Mouse (Mus musculus): ENCODE results near the gene Pappa.

- no peak for TF ChIP-seq CTCF (conservative IDR thresholded peaks at IDR 0.05; ENCODE audit: low read length)
- TF ChIP-seq NANOG (IDR thresholded peaks at IDR 0.05; ENCODE audit: borderline replicate concordance, low read length): no peak
Measured at GRCm38 (mm10) chr4:65087592-65087991, 36.4 kb upstream of the Pappa start.

All from E14TG2a.4 (cell line).